Mouse (Mus musculus) forebrain, embryonic 14.5 days (tissue): ENCODE results near the gene Wdr26. TPM values are rescaled to one million over a fixed set of nuclear protein-coding genes. Genes with fewer than 3 reads are reported as not detected.

Experiments used
- ATAC-seq: fragments of 200-750 bp; cut with Nextera tagmentation; 2 replicates; pipeline ENCODE4 v1.8.0; 2017; ENCODE audit warnings: mild to moderate bottlenecking, moderate library complexity
- DNase-seq: peaks from one replicate; pipeline ENCODE4 v3.0.0-alpha.2; 2015; ENCODE audit warnings: low spot score
- H3K27ac ChIP-seq: fragments of 300-500 bp; sonication (generic); 2 replicates; pipeline ENCODE4 v1.5.1; 2014; ENCODE audit warnings: low read depth, mild to moderate bottlenecking, control low read depth, low read length, moderate library complexity
- H3K27me3 ChIP-seq: fragments of 300-500 bp; sonication (generic); replicated peaks from 2 replicates; pipeline ENCODE4 v1.6.1; 2014; ENCODE audit warnings: low read length, control low read depth, mixed read lengths; ENCODE audit not compliant: control insufficient read depth, insufficient read depth
- H3K36me3 ChIP-seq: fragments of 300-500 bp; sonication (generic); 2 replicates; pipeline ENCODE4 v1.6.1; 2014; ENCODE audit warnings: low read length, control low read depth; ENCODE audit not compliant: control insufficient read depth, insufficient read depth
- H3K4me1 ChIP-seq: fragments of 300-500 bp; sonication (generic); 2 replicates; pipeline ENCODE4 v1.6.1; 2014; ENCODE audit warnings: antibody characterized with exemption, low read length, control low read depth; ENCODE audit not compliant: control insufficient read depth, insufficient read depth
- H3K4me2 ChIP-seq: fragments of 300-500 bp; sonication (generic); 2 replicates; pipeline ENCODE4 v1.6.1; 2014; ENCODE audit warnings: mild to moderate bottlenecking, control low read depth, low read length
- H3K4me3 ChIP-seq: fragments of 300-500 bp; sonication (generic); 2 replicates; pipeline ENCODE4 v1.5.1; 2014; ENCODE audit warnings: low read depth, low read length, control low read depth
- H3K9ac ChIP-seq: fragments of 300-500 bp; sonication (generic); 2 replicates; pipeline ENCODE4 v1.6.1; 2014; ENCODE audit warnings: mild to moderate bottlenecking, low read length, control low read depth, moderate library complexity
- H3K9me3 ChIP-seq: fragments of 300-500 bp; sonication (generic); replicated peaks from 2 replicates; pipeline ENCODE4 v1.6.1; 2016; ENCODE audit warnings: low read length, control low read depth, mixed read lengths; ENCODE audit not compliant: control insufficient read depth
- WGBS: fragments of 180-500 bp; shearing (Covaris S2); extraction: QIAGEN DNeasy Blood & Tissue Kit; methylation state at CpG from one replicate; pipeline ENCODE4 v1.1.7; 2014; 5-methylcytosine and 5-hydroxymethylcytosine counted together
- polyA plus RNA-seq: library from polyadenylated mRNA; unstranded; fragments of >200 nt; fragmentation: Nextera tagmentation; extraction: Ambion mirVana; gene quantifications from 2 replicates; pipeline ENCODE4 v1.2.1, GENCODE M21; 2014

The Wdr26 gene
- polyA plus RNA-seq = 38.0 and 38.5 TPM in 2 replicates

DNA sequence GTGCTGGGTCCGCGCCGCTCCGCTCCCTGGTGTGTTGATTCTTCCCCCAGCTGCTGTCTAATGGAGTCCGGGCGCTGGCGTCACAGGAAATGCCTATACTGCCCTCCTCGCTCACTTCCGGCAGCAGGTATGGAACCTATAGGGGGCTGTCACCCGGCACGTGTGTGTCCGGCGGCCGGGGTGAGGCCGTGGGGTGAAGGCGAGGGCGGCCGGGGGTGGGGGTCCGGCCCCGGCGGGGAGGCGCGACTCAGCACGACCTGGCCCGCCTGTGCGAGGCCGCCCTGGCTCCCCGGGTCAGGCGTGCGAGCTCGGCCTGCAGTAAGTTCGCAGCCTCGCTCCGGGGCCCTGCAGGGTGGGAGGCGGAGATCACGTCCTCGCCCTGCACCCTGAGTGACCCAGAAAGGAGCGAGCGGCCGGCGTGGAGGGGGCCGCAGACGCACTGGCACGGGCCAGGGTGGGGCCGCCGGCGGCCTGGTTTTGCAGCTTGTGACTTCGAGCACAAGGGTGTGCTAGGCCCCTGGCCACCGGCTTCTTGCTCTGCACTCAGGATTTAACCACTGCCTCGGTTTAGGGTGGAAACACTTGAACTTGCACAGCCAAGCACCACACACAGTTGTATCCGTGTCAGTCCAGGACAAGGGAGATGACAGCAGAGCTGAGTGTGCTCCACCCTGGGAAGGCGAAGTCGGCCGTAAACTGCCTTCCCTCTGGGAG is at the start of gene Wdr26:
Gene Wdr26 (minus strand): TSS at position 82 of the 714 bp plus-strand sequence.
- peak within 1 kb of the TSS; percentile 92 for H3K27ac ChIP-seq
- 2% methylated on average over 44 of the region's 54 CpGs for WGBS
- H3K4me3 ChIP-seq = peak within 1 kb of the TSS; percentile 98
- DNase-seq = peak; percentile 93
- no peaks in the 10 kb centered on the region for H3K9me3 ChIP-seq
- peak; percentile 94 for ATAC-seq
- H3K36me3 ChIP-seq = peaks cover 7% of the 10 kb centered on the region; the same call in 1 of the 2 replicates
- H3K9ac ChIP-seq = peak within 1 kb of the TSS; percentile 97
- H3K4me1 ChIP-seq = peaks cover 17% of the 10 kb centered on the region
- no peaks in the 10 kb centered on the region for H3K27me3 ChIP-seq
- H3K4me2 ChIP-seq = peak within 1 kb of the TSS; percentile 95

DNA sequence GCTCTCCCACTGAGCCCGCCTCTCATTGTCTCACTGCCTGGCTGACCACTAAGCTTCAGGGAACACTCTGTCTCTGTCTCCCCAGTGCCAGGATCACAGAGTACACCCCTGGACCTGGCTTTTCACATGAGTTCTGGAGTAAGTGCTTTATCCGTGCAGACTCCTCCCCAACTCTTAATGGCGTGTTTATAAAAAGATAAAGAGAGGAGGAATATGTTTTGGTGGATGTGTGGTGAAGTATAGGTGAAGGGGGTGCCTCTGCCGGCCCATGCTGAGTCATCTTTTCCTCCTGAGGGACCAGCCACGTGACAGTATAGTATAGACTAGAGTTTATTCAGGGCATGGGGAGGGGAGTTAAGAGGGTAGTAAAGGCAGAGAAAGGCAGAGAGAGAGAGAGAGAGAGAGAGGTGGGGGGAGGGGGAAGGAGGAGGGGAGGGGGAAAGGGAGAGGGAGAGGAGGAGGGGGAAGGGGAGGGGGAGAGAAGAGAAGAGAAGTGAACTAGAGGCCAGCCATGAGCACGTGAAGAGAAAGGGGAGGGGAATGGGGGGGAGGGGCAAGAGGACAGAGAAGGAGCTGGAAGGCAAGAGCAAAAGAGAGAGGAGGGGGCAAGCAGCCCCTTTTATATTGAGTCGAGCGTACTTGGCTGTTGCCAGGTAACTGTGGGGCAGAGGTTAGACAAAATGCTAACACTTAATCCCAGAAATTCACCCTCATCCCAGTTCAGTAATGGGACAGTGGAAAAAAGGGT is 49.3 kb upstream of the Wdr26 start:
- no peak overlapping the region for H3K4me2 ChIP-seq
- H3K9me3 ChIP-seq = no peaks in the 10 kb centered on the region
- H3K27ac ChIP-seq = no peak overlapping the region
- H3K36me3 ChIP-seq = no peaks in the 10 kb centered on the region
- no peak overlapping the region for H3K4me3 ChIP-seq
- DNase-seq (no peak), ATAC-seq (no peak)
- no peaks in the 10 kb centered on the region for H3K27me3 ChIP-seq
- 28% methylated on average over 8 of the region's 8 CpGs for WGBS
- no peak overlapping the region for H3K9ac ChIP-seq
- peaks cover 16% of the 10 kb centered on the region for H3K4me1 ChIP-seq

DNA sequence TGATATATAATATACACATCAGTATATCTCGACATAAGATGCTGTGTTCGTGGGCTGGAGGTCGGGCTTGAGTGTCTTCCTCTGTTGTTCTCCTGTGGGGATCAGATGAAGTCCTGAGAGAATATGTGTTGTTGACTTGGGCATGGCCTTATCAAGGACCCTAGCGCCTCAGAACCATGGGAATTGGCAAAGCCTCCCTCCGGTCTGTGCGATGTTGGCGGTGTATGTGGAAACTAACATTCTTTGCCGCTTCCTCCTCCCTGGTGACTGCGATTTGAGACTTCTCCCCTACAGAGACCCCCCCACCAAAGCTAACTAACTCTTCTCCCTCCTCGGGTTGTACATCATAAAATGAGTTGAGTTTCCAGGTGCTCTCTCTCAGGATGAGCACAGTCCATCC is 48.6 kb upstream of the Wdr26 start:
- no peaks in the 10 kb centered on the region for H3K27me3 ChIP-seq
- 0 out of 2 replicates have a peak overlapping the region, but pooled peaks have one; percentile 14 for H3K27ac ChIP-seq
- H3K4me2 ChIP-seq = no peak overlapping the region
- ATAC-seq = no peak
- no peak for DNase-seq
- no peak overlapping the region for H3K9ac ChIP-seq
- 90% methylated on average over 10 of the region's 10 CpGs for WGBS
- H3K9me3 ChIP-seq = no peaks in the 10 kb centered on the region
- H3K36me3 ChIP-seq = no peaks in the 10 kb centered on the region
- peaks cover 20% of the 10 kb centered on the region for H3K4me1 ChIP-seq
- no peak overlapping the region for H3K4me3 ChIP-seq

DNA sequence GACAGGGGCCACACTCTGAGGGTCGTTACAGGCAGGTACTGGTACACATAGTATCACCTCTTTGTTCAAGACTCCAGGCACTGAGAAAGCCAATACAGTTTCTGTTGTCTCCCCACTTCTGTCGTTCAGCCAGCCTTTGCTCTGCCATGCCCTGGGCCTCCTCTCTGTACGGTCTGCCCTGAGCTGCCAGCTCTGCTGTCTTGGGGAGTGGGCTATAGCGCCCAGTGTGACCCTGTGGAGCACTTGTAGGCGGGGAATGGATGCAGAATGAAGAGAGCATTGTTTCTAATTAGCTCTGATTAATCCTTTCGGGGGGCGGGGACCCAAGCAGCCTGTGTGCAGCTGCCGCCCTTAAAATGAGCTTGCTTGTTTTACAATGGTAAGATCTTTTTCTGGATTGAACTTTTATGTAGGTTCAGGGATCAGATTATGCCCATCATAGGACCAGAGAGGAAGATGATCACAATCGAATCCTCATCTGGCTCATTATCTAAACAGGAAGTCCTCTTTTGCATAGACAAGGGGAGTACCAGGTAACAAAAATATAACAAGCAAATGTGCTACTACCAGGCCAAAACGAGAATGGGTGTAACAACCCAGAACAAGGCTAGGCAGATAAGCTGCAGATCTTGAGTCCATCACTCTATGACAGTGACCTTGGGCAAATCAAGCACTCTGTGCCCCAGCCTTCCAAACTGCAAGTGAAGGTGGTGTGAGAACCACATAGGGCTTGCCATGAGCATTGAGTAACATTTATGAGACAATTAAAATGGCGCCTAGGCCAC is 48.0 kb upstream of the Wdr26 start:
- H3K4me3 ChIP-seq = no peak overlapping the region
- no peaks in the 10 kb centered on the region for H3K9me3 ChIP-seq
- no peaks in the 10 kb centered on the region for H3K36me3 ChIP-seq
- ATAC-seq = peak; percentile 62
- H3K27me3 ChIP-seq = no peaks in the 10 kb centered on the region
- peak; percentile 65 for DNase-seq
- no peak overlapping the region for H3K9ac ChIP-seq
- peak overlapping the region; percentile 29 for H3K27ac ChIP-seq
- H3K4me2 ChIP-seq = no peak overlapping the region
- WGBS = 16% methylated on average over 11 of the region's 11 CpGs
- H3K4me1 ChIP-seq = peaks cover 20% of the 10 kb centered on the region

DNA sequence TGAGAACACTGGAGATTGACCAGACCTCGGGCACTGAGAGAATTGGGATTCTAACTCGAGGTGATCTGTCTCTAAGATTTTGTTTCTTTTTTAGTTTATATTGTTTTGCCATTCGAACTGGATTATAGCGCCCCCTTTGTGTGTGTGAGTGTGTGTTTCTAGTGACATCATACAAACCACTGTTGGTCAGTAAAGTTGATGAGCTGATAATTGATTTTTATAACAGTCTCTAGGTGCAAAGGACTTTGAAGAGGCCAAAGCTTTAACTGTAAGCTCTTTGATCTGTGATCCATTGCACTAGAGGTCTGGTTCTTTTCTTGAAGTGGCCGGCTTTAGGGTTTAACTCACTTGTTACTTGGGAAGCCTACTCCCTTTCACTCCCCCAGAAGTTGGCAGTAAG is 47.3 kb upstream of the Wdr26 start:
- no peak overlapping the region for H3K27ac ChIP-seq
- no peak overlapping the region for H3K9ac ChIP-seq
- H3K27me3 ChIP-seq = no peaks in the 10 kb centered on the region
- DNase-seq (no peak), ATAC-seq (no peak)
- H3K36me3 ChIP-seq = no peaks in the 10 kb centered on the region
- H3K4me3 ChIP-seq = no peak overlapping the region
- H3K4me1 ChIP-seq = peaks cover 20% of the 10 kb centered on the region
- H3K9me3 ChIP-seq = no peaks in the 10 kb centered on the region
- WGBS = 47% methylated on average over 5 of the region's 5 CpGs
- H3K4me2 ChIP-seq = no peak overlapping the region

DNA sequence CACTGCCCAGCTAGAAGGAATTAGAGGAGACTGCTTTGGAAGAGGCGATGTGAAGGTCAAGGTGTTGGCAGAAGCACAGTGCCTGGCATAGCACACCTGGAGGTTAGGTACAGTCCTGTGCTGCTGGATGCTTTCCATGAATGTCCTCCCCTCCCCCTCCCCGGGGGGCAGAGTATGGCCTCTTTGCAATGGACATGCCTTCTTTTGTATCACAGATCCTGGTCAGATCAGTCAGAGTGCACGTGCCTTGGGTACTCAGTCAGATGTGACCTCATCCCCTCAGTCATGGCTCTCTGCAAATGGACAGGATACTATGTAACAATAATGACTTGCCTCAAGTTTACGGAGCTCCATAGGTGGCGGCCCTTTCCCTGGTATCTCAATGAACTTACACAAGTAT is 46.8 kb upstream of the Wdr26 start:
- Histone ChIP-seq H3K4me2 (no peak overlapping the region), H3K27me3 (no peaks in the 10 kb centered on the region), H3K27ac (no peak overlapping the region)

DNA sequence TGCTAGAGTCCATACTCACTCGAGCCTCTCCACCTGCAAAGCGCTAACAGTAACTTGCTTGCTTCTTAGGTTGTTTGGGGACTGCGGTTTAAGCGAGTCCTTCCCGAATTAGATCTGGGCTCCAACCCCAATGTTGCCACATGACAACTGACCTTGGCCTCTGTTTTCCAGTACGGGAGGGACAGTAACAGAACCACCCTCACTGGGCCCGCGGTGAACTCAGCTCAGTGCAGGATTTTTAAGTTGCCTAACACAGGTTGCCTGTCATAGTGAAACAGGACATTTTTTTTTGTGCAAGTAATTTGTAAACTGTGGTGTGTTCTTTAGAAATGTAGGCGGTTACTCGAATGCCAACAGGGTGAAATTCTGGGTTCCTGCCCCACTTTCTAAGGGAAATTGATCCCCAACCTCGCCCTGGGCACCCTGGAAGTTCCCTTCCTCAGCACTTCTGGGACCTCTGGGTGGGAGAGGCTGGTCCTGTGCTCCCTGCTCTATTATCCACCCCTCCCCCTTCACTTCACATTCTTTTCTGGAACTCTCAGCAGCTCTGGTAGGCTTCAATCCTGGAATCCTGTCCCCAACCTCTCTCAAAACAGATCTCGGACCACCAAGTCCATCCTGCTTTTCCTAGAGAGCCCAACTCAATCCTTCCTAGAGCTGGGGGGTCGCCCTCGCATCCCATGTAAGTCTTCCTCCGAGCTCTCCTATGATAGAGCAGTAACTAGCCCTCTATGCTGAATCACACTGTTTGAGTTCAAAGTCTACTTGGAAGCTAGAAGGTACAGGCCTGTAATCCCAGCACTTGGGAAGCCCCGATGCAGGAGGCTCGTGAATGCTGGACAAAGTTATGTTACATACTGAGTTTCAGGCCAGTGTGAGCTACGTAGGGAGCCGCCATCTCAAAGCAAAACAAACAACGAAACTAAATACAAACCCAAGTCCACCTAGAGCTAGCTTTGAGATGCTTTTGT is 46.1 kb upstream of the Wdr26 start:
- Histone ChIP-seq H3K36me3 (no peaks in the 10 kb centered on the region), H3K27ac (no peak overlapping the region), H3K4me1 (peaks cover 20% of the 10 kb centered on the region), H3K27me3 (no peaks in the 10 kb centered on the region), H3K4me2 (no peak overlapping the region), H3K9me3 (no peaks in the 10 kb centered on the region), H3K4me3 (no peak overlapping the region), H3K9ac (no peak overlapping the region)
- WGBS = 80% methylated on average over 20 of the region's 20 CpGs
- DNase-seq (no peak), ATAC-seq (no peak)

More for the DNA sequence above, 46.8 kb upstream of the Wdr26 start:
- ATAC-seq = no peak
- WGBS = 82% methylated on average over 5 of the region's 5 CpGs
- Histone ChIP-seq H3K9ac (no peak overlapping the region), H3K4me3 (no peak overlapping the region), H3K4me1 (peaks cover 20% of the 10 kb centered on the region), H3K9me3 (no peaks in the 10 kb centered on the region), H3K36me3 (no peaks in the 10 kb centered on the region)
- DNase-seq = no peak
